Mouse (Mus musculus): ENCODE results near the gene Il5.

DNA sequence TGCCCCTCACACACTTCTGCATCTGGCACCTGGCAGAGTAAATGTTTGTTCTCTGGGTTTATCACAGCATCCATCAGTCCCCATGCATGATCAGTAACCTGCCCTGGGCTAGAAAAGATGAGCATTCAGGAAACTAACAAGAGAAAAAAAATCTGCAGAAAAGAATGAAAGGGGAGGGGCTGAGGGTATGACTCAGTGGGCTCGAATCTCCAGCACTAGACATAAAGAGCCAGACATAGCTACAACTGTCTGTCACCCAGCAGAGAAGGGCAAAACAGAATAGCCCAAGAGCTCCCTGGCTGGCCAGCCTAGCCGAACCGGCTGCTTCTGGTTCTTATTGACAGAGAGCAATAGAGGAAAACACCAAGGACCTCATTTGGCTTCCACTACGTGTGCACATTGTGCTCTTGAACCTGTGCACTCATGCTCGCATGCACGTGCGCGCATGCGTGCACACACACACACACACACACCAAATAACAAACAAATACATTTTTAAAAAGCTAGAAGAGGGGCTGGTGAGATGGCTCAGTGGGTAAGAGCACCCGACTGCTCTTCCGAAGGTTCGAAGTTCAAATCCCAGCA lies 34.5 kb downstream of the Il5 start:
- TF ChIP-seq CTCF (IDR thresholded peaks at IDR 0.05; ENCODE audit: extremely low read depth, insufficient read depth, low read length) (no peak), POLR2A (IDR thresholded peaks at IDR 0.05; ENCODE audit: extremely low read depth, insufficient read depth, low read length) (no peak)

All from cortical plate, adult 2 months (tissue).